Mouse (Mus musculus) MEL (cell line): ENCODE results near the gene Gm1113. TPM values are rescaled to one million over a fixed set of nuclear protein-coding genes. Genes with fewer than 3 reads are reported as not detected.

Experiments
- DNase-seq: peaks from one replicate; pipeline ENCODE4 v3.0.0; 2011; ENCODE audit warnings: low read depth, low spot score
- H3K27ac ChIP-seq: 2 replicates; pipeline ENCODE4 v1.5.1; 2012; ENCODE audit warnings: low read depth, mild to moderate bottlenecking, control low read depth, low read length, moderate library complexity; ENCODE audit not compliant: control insufficient read depth
- H3K27me3 ChIP-seq, 2 experiments: fragments of 150-350 bp in 1 of 2; sonication (generic) in 1 of 2; 2 replicates each; pipeline ENCODE4 v1.6.1; 2012; ENCODE audit warnings: low read length in 2 of 2, mild to moderate bottlenecking in 2 of 2, improper control_type of control experiment in 1 of 2, moderate library complexity in 1 of 2; ENCODE audit not compliant: insufficient read depth in 2 of 2, control insufficient read depth in 1 of 2
- H3K36me3 ChIP-seq, 2 experiments: 2 replicates each; pipeline ENCODE4 v1.6.1; 2012 to 2014; ENCODE audit warnings: low read length in 2 of 2, improper control_type of control experiment in 1 of 2, inconsistent platforms in 1 of 2, mild to moderate bottlenecking in 1 of 2; ENCODE audit not compliant: insufficient read depth in 2 of 2, control insufficient read depth in 1 of 2
- H3K4me1 ChIP-seq, 2 experiments: fragments of 150-350 bp in 1 of 2; sonication (generic) in 1 of 2; 2 replicates each; pipeline ENCODE4 v1.6.1; 2012; ENCODE audit warnings: low read length in 2 of 2, improper control_type of control experiment in 1 of 2, mild to moderate bottlenecking in 1 of 2; ENCODE audit not compliant: insufficient read depth in 2 of 2, control insufficient read depth in 1 of 2
- H3K4me3 ChIP-seq, 2 experiments: fragments of 150-350 bp in 1 of 2; sonication (generic) in 1 of 2; 2 replicates each; pipeline ENCODE4 v1.5.1; 2012; ENCODE audit warnings: low read depth in 2 of 2, low read length in 2 of 2, mild to moderate bottlenecking in 2 of 2, moderate library complexity in 2 of 2, control low read depth in 1 of 2, improper control_type of control experiment in 1 of 2; ENCODE audit not compliant: control insufficient read depth in 1 of 2, insufficient read depth in 1 of 2
- H3K79me2 ChIP-seq: 2 replicates; pipeline ENCODE4 v1.6.1; 2012; ENCODE audit warnings: mild to moderate bottlenecking, low read length, moderate library complexity; ENCODE audit not compliant: control insufficient read depth, poor library complexity, insufficient read depth
- H3K9ac ChIP-seq: 2 replicates; pipeline ENCODE4 v1.6.1; 2012; ENCODE audit warnings: low read depth, mild to moderate bottlenecking, control low read depth, low read length, moderate library complexity; ENCODE audit not compliant: control insufficient read depth, poor library complexity, severe bottlenecking
- H3K9me3 ChIP-seq: fragments of 150-350 bp; sonication (generic); replicated peaks from 2 replicates; pipeline ENCODE4 v1.6.1; 2012; ENCODE audit warnings: mild to moderate bottlenecking, low read length, improper control_type of control experiment, moderate library complexity; ENCODE audit not compliant: insufficient read depth
- BHLHE40 ChIP-seq: IDR thresholded peaks from 2 replicates; pipeline ENCODE4 v1.6.1; 2012; ENCODE audit warnings: low read depth, mild to moderate bottlenecking, inconsistent platforms, low read length, improper control_type of control experiment, borderline replicate concordance
- CHD1 ChIP-seq: IDR thresholded peaks from 2 replicates; pipeline ENCODE4 v1.6.1; 2012; ENCODE audit warnings: low read depth, mild to moderate bottlenecking, inconsistent platforms, low read length, improper control_type of control experiment
- CHD2 ChIP-seq: IDR thresholded peaks from 2 replicates; pipeline ENCODE4 v1.6.1; 2011; ENCODE audit warnings: low read length, improper control_type of control experiment
- CTCF ChIP-seq, 3 experiments: IDR thresholded peaks in 2 of 3; conservative IDR thresholded peaks in 1 of 3; 2 replicates each; pipeline ENCODE4 v1.5.1; 2011 to 2012; ENCODE audit warnings: low read length in 3 of 3, low read depth in 2 of 3, mild to moderate bottlenecking in 2 of 3, improper control_type of control experiment in 1 of 3, inconsistent platforms in 1 of 3, mixed read lengths in 1 of 3, moderate library complexity in 1 of 3; ENCODE audit not compliant: control insufficient read depth in 1 of 3, insufficient read depth in 1 of 3, poor library complexity in 1 of 3, severe bottlenecking in 1 of 3
- EP300 ChIP-seq, 2 experiments: IDR thresholded peaks; 2 replicates each; pipeline ENCODE4 v1.6.1; 2011; ENCODE audit warnings: improper control_type of control experiment in 2 of 2, low read length in 2 of 2, low read depth in 1 of 2, mild to moderate bottlenecking in 1 of 2
- KAT2A ChIP-seq: conservative IDR thresholded peaks from 2 replicates; pipeline ENCODE4 v1.6.1; 2012; ENCODE audit warnings: low read depth, low read length, improper control_type of control experiment, inconsistent platforms
- MAFK ChIP-seq: IDR thresholded peaks from 2 replicates; pipeline ENCODE4 v1.6.1; 2011; ENCODE audit warnings: low read depth, mild to moderate bottlenecking, low read length, improper control_type of control experiment, borderline replicate concordance
- MAX ChIP-seq: IDR thresholded peaks from 2 replicates; pipeline ENCODE4 v1.6.1; 2011; ENCODE audit warnings: low read length, improper control_type of control experiment
- MXI1 ChIP-seq: IDR thresholded peaks from 2 replicates; pipeline ENCODE4 v1.6.1; 2011; ENCODE audit warnings: mild to moderate bottlenecking, low read depth, low read length, improper control_type of control experiment
- MYC ChIP-seq: IDR thresholded peaks from 2 replicates; pipeline ENCODE4 v1.6.1; 2011; ENCODE audit warnings: low read depth, mild to moderate bottlenecking, low read length, improper control_type of control experiment, moderate library complexity
- NELFE ChIP-seq: IDR thresholded peaks from 2 replicates; pipeline ENCODE4 v1.6.1; 2011; ENCODE audit warnings: low read depth, low read length, improper control_type of control experiment
- POLR2AphosphoS2 ChIP-seq: IDR thresholded peaks from 2 replicates; pipeline ENCODE4 v1.6.1; 2011; ENCODE audit warnings: low read length, improper control_type of control experiment
- RCOR1 ChIP-seq: IDR thresholded peaks from 2 replicates; pipeline ENCODE4 v1.6.1; 2012; ENCODE audit warnings: low read depth, mild to moderate bottlenecking, inconsistent platforms, low read length, improper control_type of control experiment
- SIN3A ChIP-seq: IDR thresholded peaks from 2 replicates; pipeline ENCODE4 v1.6.1; 2012; ENCODE audit warnings: low read length, improper control_type of control experiment, inconsistent platforms
- SMC3 ChIP-seq: IDR thresholded peaks from 2 replicates; pipeline ENCODE4 v1.6.1; 2011; ENCODE audit warnings: low read depth, low read length, improper control_type of control experiment
- UBTF ChIP-seq: IDR thresholded peaks from 2 replicates; pipeline ENCODE4 v1.6.1; 2012; ENCODE audit warnings: low read depth, mild to moderate bottlenecking, inconsistent platforms, low read length, improper control_type of control experiment, moderate library complexity, borderline replicate concordance; ENCODE audit not compliant: insufficient read depth
- USF1 ChIP-seq: IDR thresholded peaks from 2 replicates; pipeline ENCODE4 v1.6.1; 2014; ENCODE audit warnings: low read depth, mild to moderate bottlenecking, inconsistent platforms, low read length, improper control_type of control experiment, moderate library complexity
- USF2 ChIP-seq, 2 experiments: IDR thresholded peaks; 2 replicates each; pipeline ENCODE4 v1.6.1; 2011 to 2012; ENCODE audit warnings: improper control_type of control experiment in 2 of 2, low read length in 2 of 2, borderline replicate concordance in 1 of 2, inconsistent platforms in 1 of 2, low read depth in 1 of 2, mild to moderate bottlenecking in 1 of 2; ENCODE audit not compliant: insufficient read depth in 1 of 2
- ZKSCAN1 ChIP-seq: IDR thresholded peaks from 2 replicates; pipeline ENCODE4 v1.6.1; 2012; ENCODE audit warnings: low read depth, mild to moderate bottlenecking, inconsistent platforms, low read length, improper control_type of control experiment, moderate library complexity
- ZNF384 ChIP-seq: IDR thresholded peaks from 2 replicates; pipeline ENCODE4 v1.6.1; 2012; ENCODE audit warnings: low read depth, mild to moderate bottlenecking, inconsistent platforms, low read length, improper control_type of control experiment
- polyA plus RNA-seq, 2 experiments: library from polyadenylated mRNA; stranded (reverse) in 1 of 2; unstranded in 1 of 2; fragments of >175 nt in 1 of 2; fragments of >200 nt in 1 of 2; gene quantifications; 2 replicates each; pipeline versions ENCODE4 v1.2.1 to v1.2.4; 2012; ENCODE audit warnings: low replicate concordance in 2 of 2, low read depth in 1 of 2; ENCODE audit not compliant: insufficient read length in 2 of 2, insufficient read depth in 1 of 2, missing spikeins in 1 of 2
- total RNA-seq: library from RNA; depleted of rRNA; stranded (reverse); fragments of 300-350 nt; gene quantifications from 2 replicates; pipeline ENCODE4 v1.2.3, GENCODE M21; 2012

The Gm1113 gene
- total and polyA plus RNA-seq, 3 experiments = not detected

DNA sequence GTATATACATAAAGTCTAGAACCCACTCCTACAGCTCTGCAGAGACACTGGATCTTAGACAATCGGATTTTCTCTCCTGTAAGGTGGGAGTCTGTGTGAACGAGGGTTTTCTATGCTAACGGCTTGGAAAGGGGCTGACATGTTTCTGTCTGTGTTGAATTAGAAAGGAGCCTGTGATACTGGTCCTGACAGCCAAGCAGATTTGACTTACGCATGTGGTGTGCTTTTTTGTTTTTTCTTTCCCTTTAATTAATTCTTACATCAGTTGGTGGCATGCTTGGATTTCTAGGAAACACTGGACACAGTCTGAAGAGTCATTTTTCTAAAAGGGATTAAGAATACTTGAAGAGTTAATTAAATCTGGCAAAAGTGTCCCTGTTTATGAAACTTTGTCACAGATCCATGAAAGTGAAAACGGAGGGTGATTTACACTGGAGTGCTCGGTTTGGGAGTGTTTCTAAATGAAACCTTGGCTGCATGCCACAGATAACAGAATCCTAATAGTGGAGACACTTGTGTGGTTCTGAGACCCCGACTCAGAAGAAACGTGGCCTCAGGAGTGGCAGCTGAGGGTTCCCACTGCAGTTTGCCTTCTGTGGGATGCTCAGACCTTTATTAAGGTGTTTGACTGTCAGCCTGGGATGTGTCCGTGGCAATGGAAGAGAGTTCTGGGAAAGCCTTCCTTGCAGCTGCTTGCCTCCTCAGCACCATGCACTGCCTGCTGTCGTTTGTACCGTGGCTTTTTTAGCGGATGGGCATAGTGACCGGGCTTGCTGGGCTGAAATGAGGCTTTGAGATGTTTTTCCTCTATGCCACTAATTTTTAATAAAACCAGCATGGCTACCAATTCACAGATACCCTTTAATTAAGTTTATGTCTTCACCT is 35.8 kb downstream of the Gm1113 start:
- H3K79me2 ChIP-seq = no peaks in the 10 kb centered on the region
- no peaks in the 10 kb centered on the region for H3K36me3 ChIP-seq

DNA sequence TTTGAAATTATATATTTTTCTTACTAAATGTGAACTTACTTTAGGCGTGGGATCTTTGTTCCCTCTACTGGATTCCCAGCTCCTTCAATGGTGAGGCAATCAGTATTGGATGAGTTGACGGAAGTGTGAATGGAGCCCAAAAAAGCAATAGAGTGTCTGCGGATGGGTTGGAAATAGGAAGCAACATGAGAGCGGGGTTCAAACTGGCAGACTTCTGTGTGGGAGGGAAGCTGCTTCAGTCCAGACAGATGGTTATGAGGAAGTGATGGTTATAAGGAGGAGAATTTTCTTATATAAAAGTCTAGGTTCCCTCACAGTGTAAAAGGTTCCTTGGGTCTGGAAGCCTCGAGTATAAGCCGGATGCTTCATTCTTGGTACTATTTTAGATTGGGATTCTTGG is 38.6 kb downstream of the Gm1113 start:
- H3K4me1 ChIP-seq = no peaks in the 10 kb centered on the region
- H3K9ac ChIP-seq = no peak overlapping the region
- no peak for DNase-seq
- H3K79me2 ChIP-seq = no peaks in the 10 kb centered on the region
- H3K27ac ChIP-seq = no peak overlapping the region
- no peaks in the 10 kb centered on the region for H3K27me3 ChIP-seq
- no peak overlapping the region for H3K4me3 ChIP-seq
- no peaks in the 10 kb centered on the region for H3K36me3 ChIP-seq
- TF ChIP-seq EP300 (IDR thresholded peaks at IDR 0.05; ENCODE audit: low read depth in 1 of 2, low read length in 2 of 2) (no peak), MAFK (no peak), NELFE (no peak), POLR2AphosphoS2 (no peak), KAT2A (no peak), USF1 (no peak), USF2 (IDR thresholded peaks at IDR 0.05; ENCODE audit: borderline replicate concordance in 1 of 2, insufficient read depth in 1 of 2, low read depth in 1 of 2, low read length in 2 of 2) (no peak), SIN3A (no peak), SMC3 (no peak), RCOR1 (no peak), UBTF (no peak), ZNF384 (no peak), BHLHE40 (no peak), CTCF (IDR thresholded peaks at IDR 0.05 in 2 of 3, conservative IDR thresholded peaks at IDR 0.05 in 1 of 3; ENCODE audit: control insufficient read depth in 1 of 3, insufficient read depth in 1 of 3, low read depth in 2 of 3, low read length in 3 of 3, poor library complexity in 1 of 3, severe bottlenecking in 1 of 3) (no peak), MXI1 (no peak), CHD1 (no peak), MAX (no peak), ZKSCAN1 (no peak), CHD2 (no peak)
- no peaks in the 10 kb centered on the region for H3K9me3 ChIP-seq

More for the DNA sequence above, 35.8 kb downstream of the Gm1113 start:
- no peak overlapping the region for H3K9ac ChIP-seq
- TF ChIP-seq MXI1 (no peak), MYC (no peak), KAT2A (no peak), UBTF (no peak), CHD2 (no peak), CHD1 (no peak)
- TF ChIP-seq, all 39 proteins: peak for 0
- Histone ChIP-seq H3K27ac (no peak overlapping the region), H3K9me3 (no peaks in the 10 kb centered on the region), H3K27me3 (no peaks in the 10 kb centered on the region), H3K4me1 (no peaks in the 10 kb centered on the region), H3K4me3 (no peak overlapping the region)
- DNase-seq = no peak
